Mouse (Mus musculus) kidney, adult 2 months (tissue): Measurements from ENCODE around the gene Sgta. TPM values are rescaled to one million over a fixed set of nuclear protein-coding genes. Genes with fewer than 3 reads are reported as not detected.

Experiments
- DNase-seq: peaks from one replicate; pipeline ENCODE4 v3.0.0; 2021
- H3K27ac ChIP-seq: fragments of 200-500 bp; 2 replicates; pipeline ENCODE4 v1.5.1; 2012; ENCODE audit warnings: low read depth, low read length, control low read depth, inconsistent platforms; ENCODE audit not compliant: insufficient read depth
- H3K27me3 ChIP-seq: fragments of 200-500 bp; replicated peaks from 2 replicates; pipeline ENCODE4 v1.6.1; 2012; ENCODE audit warnings: mild to moderate bottlenecking, moderate library complexity, low read length, inconsistent platforms; ENCODE audit not compliant: control insufficient read depth, insufficient read depth
- H3K36me3 ChIP-seq: fragments of 200-500 bp; 2 replicates; pipeline ENCODE4 v1.6.1; 2012; ENCODE audit warnings: mild to moderate bottlenecking, moderate library complexity, low read length, inconsistent platforms; ENCODE audit not compliant: control insufficient read depth, insufficient read depth
- H3K4me1 ChIP-seq: fragments of 200-500 bp; 2 replicates; pipeline ENCODE4 v1.6.1; 2011; ENCODE audit warnings: low read length; ENCODE audit not compliant: control insufficient read depth, insufficient read depth
- H3K4me3 ChIP-seq: fragments of 200-500 bp; 2 replicates; pipeline ENCODE4 v1.5.1; 2011; ENCODE audit warnings: mild to moderate bottlenecking, low read depth, low read length, control low read depth; ENCODE audit not compliant: insufficient read depth
- CTCF ChIP-seq: fragments of 200-500 bp; conservative IDR thresholded peaks from 2 replicates; pipeline ENCODE4 v1.5.1; 2011; ENCODE audit warnings: low read depth, mild to moderate bottlenecking, control low read depth, low read length, moderate library complexity, mixed read lengths; ENCODE audit not compliant: insufficient read depth, insufficient read length
- POLR2A ChIP-seq: fragments of 200-500 bp; IDR thresholded peaks from one replicate; pipeline ENCODE4 v1.6.1; 2011; ENCODE audit warnings: low read depth, low read length, control low read depth
- WGBS: fragments of 180-500 bp; shearing (Covaris S2); methylation state at CpG from one replicate; pipeline ENCODE4 v1.1.7; 2018; 5-methylcytosine and 5-hydroxymethylcytosine counted together
- polyA plus RNA-seq: library from polyadenylated mRNA; depleted of rRNA; stranded (reverse); fragments of >200 nt; gene quantifications from 2 replicates; pipeline ENCODE4 v1.2.3, GENCODE M21; 2012

Sgta gene
- polyA plus RNA-seq, 1 experiment, result 183 TPM

DNA sequence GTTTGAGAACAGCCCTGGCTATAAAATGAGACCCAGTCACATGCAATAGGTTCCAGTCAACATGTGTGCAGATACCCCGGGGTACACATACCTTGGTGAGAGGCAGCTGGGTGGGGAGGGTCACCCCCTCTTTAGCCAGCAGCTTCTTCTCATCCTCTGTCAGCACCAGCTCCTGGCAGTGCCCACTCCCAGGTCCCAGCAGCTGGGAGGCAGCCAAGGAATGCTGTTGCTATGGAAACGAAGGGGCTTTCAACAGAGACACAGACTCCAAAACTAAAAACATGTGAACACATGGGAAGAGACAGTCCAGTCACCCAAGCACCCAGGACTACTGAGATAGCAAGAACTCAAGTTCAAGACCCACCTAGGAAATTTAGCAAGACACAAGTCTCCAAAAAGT lies 29.2 kb upstream of the Sgta start:
- Histone ChIP-seq H3K36me3 (no peaks in the 10 kb centered on the region), H3K4me1 (no peaks in the 10 kb centered on the region; the same call in 1 of the 2 replicates), H3K4me3 (no peak overlapping the region), H3K27me3 (no peaks in the 10 kb centered on the region), H3K27ac (no peak overlapping the region)
- TF ChIP-seq CTCF (no peak), POLR2A (no peak)
- 49% methylated on average over 2 of the region's 2 CpGs for WGBS
- no peak for DNase-seq

GRCm38 (mm10) chr10:81087021-81087420 lies 27.0 kb upstream of the Sgta start:
- no peaks in the 10 kb centered on the region for H3K27me3 ChIP-seq
- no peaks in the 10 kb centered on the region for H3K36me3 ChIP-seq
- TF ChIP-seq POLR2A, result no peak
- peak; percentile 61 for TF ChIP-seq CTCF
- no peak overlapping the region for H3K27ac ChIP-seq
- peak; percentile 23 for DNase-seq
- no peaks in the 10 kb centered on the region for H3K4me1 ChIP-seq
- WGBS, result 61% methylated on average over 2 of the region's 2 CpGs
- no peak overlapping the region for H3K4me3 ChIP-seq

GRCm38 (mm10) chr10:81082168-81082960 lies 22.4 kb upstream of the Sgta start:
- no peak overlapping the region for H3K4me3 ChIP-seq
- no peaks in the 10 kb centered on the region for H3K4me1 ChIP-seq
- 66% methylated on average over 7 of the region's 7 CpGs for WGBS
- TF ChIP-seq CTCF (peak; percentile 86), POLR2A (no peak)
- no peaks in the 10 kb centered on the region for H3K27me3 ChIP-seq
- no peaks in the 10 kb centered on the region for H3K36me3 ChIP-seq
- H3K27ac ChIP-seq, result no peak overlapping the region
- peak; percentile 76 for DNase-seq

GRCm38 (mm10) chr10:81080008-81080655 lies 20.2 kb upstream of the Sgta start:
- Histone ChIP-seq H3K27me3 (no peaks in the 10 kb centered on the region), H3K27ac (no peak overlapping the region), H3K36me3 (no peaks in the 10 kb centered on the region), H3K4me3 (no peak overlapping the region), H3K4me1 (no peaks in the 10 kb centered on the region)
- 93% methylated on average over 31 of the region's 31 CpGs for WGBS
- TF ChIP-seq POLR2A (no peak), CTCF (no peak)
- DNase-seq, result no peak

DNA sequence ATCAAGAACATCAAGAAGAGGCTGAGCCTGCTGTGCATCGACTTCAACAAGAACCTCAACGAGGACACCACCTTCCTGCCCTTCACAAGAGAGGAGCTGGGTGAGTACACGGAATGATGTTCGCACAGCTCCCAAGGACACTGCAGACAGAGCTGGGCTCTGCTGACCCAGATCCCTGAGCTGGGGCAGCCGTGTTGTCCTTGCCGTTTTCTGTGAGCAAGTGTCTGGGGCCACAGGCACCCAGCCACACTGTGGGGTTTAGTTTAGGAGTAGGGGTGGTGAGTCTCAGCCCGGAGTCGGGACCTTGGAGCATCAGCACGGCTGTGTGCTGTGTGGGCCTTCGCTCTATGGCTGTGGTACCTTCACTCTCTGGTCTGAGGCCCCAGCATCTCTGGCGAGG lies 17.9 kb upstream of the Sgta start:
- no peak for DNase-seq
- no peaks in the 10 kb centered on the region for H3K4me1 ChIP-seq
- no peak overlapping the region for H3K27ac ChIP-seq
- no peak for TF ChIP-seq CTCF
- no peak for TF ChIP-seq POLR2A
- no peaks in the 10 kb centered on the region for H3K27me3 ChIP-seq
- WGBS, result 93% methylated on average over 11 of the region's 11 CpGs
- H3K36me3 ChIP-seq, result no peaks in the 10 kb centered on the region
- H3K4me3 ChIP-seq, result no peak overlapping the region

- Histone ChIP-seq H3K4me3 (no peak overlapping the region), H3K4me1 (no peaks in the 10 kb centered on the region), H3K27ac (no peak overlapping the region), H3K27me3 (no peaks in the 10 kb centered on the region), H3K36me3 (no peaks in the 10 kb centered on the region)
- DNase-seq, result no peak
- 93% methylated on average over 1 of the region's 1 CpGs for WGBS
- TF ChIP-seq CTCF (no peak), POLR2A (no peak)
Observed at GRCm38 (mm10) chr10:81076356-81076755, 16.4 kb upstream of the Sgta start.

GRCm38 (mm10) chr10:81075734-81076133 lies 15.8 kb upstream of the Sgta start:
- no peak for DNase-seq
- no peak for TF ChIP-seq POLR2A
- no peak for TF ChIP-seq CTCF

More at GRCm38 (mm10) chr10:81075734-81076133, 15.8 kb upstream of the Sgta start:
- H3K4me1 ChIP-seq, result 0 out of 2 replicates have a peak, but pooled peaks cover under 1% of the 10 kb centered on the region
- H3K4me3 ChIP-seq, result no peak overlapping the region
- no peaks in the 10 kb centered on the region for H3K36me3 ChIP-seq
- WGBS, result 43% methylated on average over 8 of the region's 8 CpGs
- no peaks in the 10 kb centered on the region for H3K27me3 ChIP-seq
- no peak overlapping the region for H3K27ac ChIP-seq
